Mouse (Mus musculus): ENCODE results near the gene AK157302. TPM values are rescaled to one million over a fixed set of nuclear protein-coding genes. Genes with fewer than 3 reads are reported as not detected.

The AK157302 gene
- polyA plus RNA-seq, 1 experiment from 2014 or later = 0.48 TPM

MicroRNAs within 50 kb of the gene (microRNA counts, 519-probe panel; counts per million panel counts)
- 4,904 counts per million, percentile 45 among the panel's probes with 10 or more counts for microRNA mmu-miR-1896

Small RNA genes lying within 50 kb of the gene (microRNA-seq; reads per million reads assigned to microRNA genes)
- not detected for gene Mir1896

Other genes with a start within 250 kb of the AK157302 start
- not detected in 2 replicates for gene Gpx5, start 202.5 kb upstream of the AK157302 start, polyA plus RNA-seq (2016; fragmentation: Nextera tagmentation; extraction: Ambion mirVana)
- 0.60 and 0.73 TPM in 2 replicates for gene Gpx6, start 183.1 kb upstream of the AK157302 start, polyA plus RNA-seq (2016; fragmentation: Nextera tagmentation; extraction: Ambion mirVana)
- gene Olfr1367, start 148.3 kb upstream of the AK157302 start, polyA plus RNA-seq (2016; fragmentation: Nextera tagmentation; extraction: Ambion mirVana) = not detected in 2 replicates
- gene Zscan12, start 132.4 kb upstream of the AK157302 start, polyA plus RNA-seq (2016; fragmentation: Nextera tagmentation; extraction: Ambion mirVana) = 16.4 and 17.1 TPM in 2 replicates
- 103 and 105 TPM in 2 replicates for gene Zkscan3, start 92.5 kb upstream of the AK157302 start, polyA plus RNA-seq (2016; fragmentation: Nextera tagmentation; extraction: Ambion mirVana)
- 5.0 TPM in 2 replicates for gene Pgbd1, start 54.2 kb upstream of the AK157302 start, polyA plus RNA-seq (2016; fragmentation: Nextera tagmentation; extraction: Ambion mirVana)
- 31.8 and 36.0 TPM in 2 replicates for gene Zscan26, start 41.5 kb upstream of the AK157302 start, polyA plus RNA-seq (2016; fragmentation: Nextera tagmentation; extraction: Ambion mirVana)
- 2.1 TPM in 2 replicates for gene Nkapl, start 26.7 kb upstream of the AK157302 start, polyA plus RNA-seq (2016; fragmentation: Nextera tagmentation; extraction: Ambion mirVana)
- gene Zkscan4, start 16.3 kb upstream of the AK157302 start, polyA plus RNA-seq (2016; fragmentation: Nextera tagmentation; extraction: Ambion mirVana) = 3.6 and 4.1 TPM in 2 replicates
- not detected in 2 replicates for gene Gm10065, start 15.8 kb upstream of the AK157302 start, polyA plus RNA-seq (2016; fragmentation: Nextera tagmentation; extraction: Ambion mirVana)
- gene Gm11273, start 6.2 kb downstream of the AK157302 start, polyA plus RNA-seq (2016; fragmentation: Nextera tagmentation; extraction: Ambion mirVana) = 4.7 and 4.8 TPM in 2 replicates
- gene Zkscan8, start 35.9 kb downstream of the AK157302 start, polyA plus RNA-seq (2016; fragmentation: Nextera tagmentation; extraction: Ambion mirVana) = 8.4 and 8.7 TPM in 2 replicates
- 0.12 and 0.18 TPM in 2 replicates for gene Olfr1366, start 47.6 kb downstream of the AK157302 start, polyA plus RNA-seq (2016; fragmentation: Nextera tagmentation; extraction: Ambion mirVana)
- 0.05 TPM in 1 of 2 replicates, not detected in the other for gene Olfr1535, start 64.7 kb downstream of the AK157302 start, polyA plus RNA-seq (2016; fragmentation: Nextera tagmentation; extraction: Ambion mirVana)
- not detected in 2 replicates for gene Olfr1364, start 86.5 kb downstream of the AK157302 start, polyA plus RNA-seq (2016; fragmentation: Nextera tagmentation; extraction: Ambion mirVana)
- not detected in 2 replicates for gene Olfr1362, start 118.8 kb downstream of the AK157302 start, polyA plus RNA-seq (2016; fragmentation: Nextera tagmentation; extraction: Ambion mirVana)
- not detected in 2 replicates for gene Olfr11, start 147.3 kb downstream of the AK157302 start, polyA plus RNA-seq (2016; fragmentation: Nextera tagmentation; extraction: Ambion mirVana)
- gene Olfr1361, start 168.2 kb downstream of the AK157302 start, polyA plus RNA-seq (2016; fragmentation: Nextera tagmentation; extraction: Ambion mirVana) = not detected in 2 replicates
- gene Olfr1360, start 182.2 kb downstream of the AK157302 start, polyA plus RNA-seq (2016; fragmentation: Nextera tagmentation; extraction: Ambion mirVana) = not detected in 2 replicates
- not detected in 2 replicates for gene Olfr1359, start 202.9 kb downstream of the AK157302 start, polyA plus RNA-seq (2016; fragmentation: Nextera tagmentation; extraction: Ambion mirVana)
- gene Hist1h2bl, start 220.9 kb downstream of the AK157302 start, polyA plus RNA-seq (2016; fragmentation: Nextera tagmentation; extraction: Ambion mirVana) = 4.6 and 6.2 TPM in 2 replicates
- gene Hist1h2ai, start 221.2 kb downstream of the AK157302 start, polyA plus RNA-seq (2016; fragmentation: Nextera tagmentation; extraction: Ambion mirVana) = 55.1 and 62.4 TPM in 2 replicates
- 16.0 and 36.8 TPM in 2 replicates for gene Hist1h3h, start 222.4 kb downstream of the AK157302 start, polyA plus RNA-seq (2016; fragmentation: Nextera tagmentation; extraction: Ambion mirVana)
- gene Hist1h2bm, start 226.8 kb downstream of the AK157302 start, polyA plus RNA-seq (2016; fragmentation: Nextera tagmentation; extraction: Ambion mirVana) = 8.4 and 8.9 TPM in 2 replicates
- 0.88 and 0.99 TPM in 2 replicates for gene Hist1h4j, start 239.8 kb downstream of the AK157302 start, polyA plus RNA-seq (2016; fragmentation: Nextera tagmentation; extraction: Ambion mirVana)

All from limb, embryonic 12.5 days (tissue).